Mouse (Mus musculus) hindlimb bud, embryonic 11.5 days (tissue): ENCODE measurements around the gene Ilf3.
"Not testable (repeated sequence)": the region's sequence is repeated elsewhere in the genome, so short reads cannot be mapped to it uniquely, and the experiment has no call there.

ENCODE experiments used
- DNase-seq: peaks from one replicate; pipeline ENCODE4 v3.0.0-alpha.2; 2012; ENCODE audit warnings: low read depth, low spot score; ENCODE audit errors: extremely low spot score

The Ilf3 gene

GRCm38 (mm10) chr9:21367357-21368111, at the start of gene Ilf3:
Ilf3 (plus strand) TSS chr9:21367871.
- DNase-seq = peak; percentile 99

GRCm38 (mm10) chr9:21318792-21319191, 48.9 kb upstream of the Ilf3 start:
- no peak for DNase-seq

- DNase-seq = no peak
Measured at GRCm38 (mm10) chr9:21319503-21319902, 48.2 kb upstream of the Ilf3 start.

- peak; percentile 44 for DNase-seq
Measured at GRCm38 (mm10) chr9:21320280-21320618, 47.4 kb upstream of the Ilf3 start.

GRCm38 (mm10) chr9:21320619-21321512, 46.8 kb upstream of the Ilf3 start, which contains the start of gene Slc44a2:
Slc44a2 (plus strand) TSS chr9:21320698.
- DNase-seq = no peak

- DNase-seq = no peak
Measured at GRCm38 (mm10) chr9:21321513-21321835, 46.2 kb upstream of the Ilf3 start.

- no peak for DNase-seq
Measured at GRCm38 (mm10) chr9:21322211-21322916, 45.3 kb upstream of the Ilf3 start.

- not testable (repeated sequence) for DNase-seq
Measured at GRCm38 (mm10) chr9:21322917-21323297, 44.8 kb upstream of the Ilf3 start.

- no peak for DNase-seq
Measured at GRCm38 (mm10) chr9:21324269-21324668, 43.4 kb upstream of the Ilf3 start.

GRCm38 (mm10) chr9:21327569-21327968, 40.1 kb upstream of the Ilf3 start:
- no peak for DNase-seq

- DNase-seq = no peak
Measured at GRCm38 (mm10) chr9:21328041-21328440, 39.6 kb upstream of the Ilf3 start.

GRCm38 (mm10) chr9:21329041-21329440, 38.6 kb upstream of the Ilf3 start:
- no peak for DNase-seq

GRCm38 (mm10) chr9:21329699-21330289, 37.9 kb upstream of the Ilf3 start:
- DNase-seq = no peak

- DNase-seq = no peak
Measured at GRCm38 (mm10) chr9:21331365-21332140, 36.1 kb upstream of the Ilf3 start.

GRCm38 (mm10) chr9:21332161-21333061, 35.3 kb upstream of the Ilf3 start:
- DNase-seq = no peak

- no peak for DNase-seq
Measured at GRCm38 (mm10) chr9:21333523-21333922, 34.1 kb upstream of the Ilf3 start.

GRCm38 (mm10) chr9:21334747-21335146, 32.9 kb upstream of the Ilf3 start:
- DNase-seq = no peak

GRCm38 (mm10) chr9:21335391-21335790, 32.3 kb upstream of the Ilf3 start:
- DNase-seq = no peak

GRCm38 (mm10) chr9:21336491-21336890, 31.2 kb upstream of the Ilf3 start:
- DNase-seq = no peak
